Mouse (Mus musculus) intestine, embryonic 15.5 days (tissue): ENCODE measurements around the gene Rbm12b1. TPM values are rescaled to one million over a fixed set of nuclear protein-coding genes. Genes with fewer than 3 reads are reported as not detected.
A peak's percentile ranks its signal among the peaks of the same experiment; 100 is the strongest.
"Not testable (repeated sequence)": the region's sequence is repeated elsewhere in the genome, so short reads cannot be mapped to it uniquely, and the experiment has no call there.

Experiments used
- ATAC-seq: fragments of 200-750 bp; cut with Nextera tagmentation; 2 replicates; pipeline ENCODE4 v1.8.0; 2017; ENCODE audit warnings: moderate TSS enrichment, moderate library complexity
- H3K27ac ChIP-seq: fragments of 300-500 bp; sonication (generic); 2 replicates; pipeline ENCODE4 v1.5.1; 2015; ENCODE audit warnings: mild to moderate bottlenecking, inconsistent platforms
- H3K27me3 ChIP-seq: fragments of 300-500 bp; sonication (generic); replicated peaks from 2 replicates; pipeline ENCODE4 v1.6.1; 2015; ENCODE audit warnings: inconsistent platforms
- H3K36me3 ChIP-seq: fragments of 300-500 bp; sonication (generic); 2 replicates; pipeline ENCODE4 v1.6.1; 2015; ENCODE audit warnings: inconsistent platforms
- H3K4me1 ChIP-seq: fragments of 300-500 bp; sonication (generic); replicated peaks from 2 replicates; pipeline ENCODE4 v1.6.1; 2015; ENCODE audit warnings: inconsistent platforms
- H3K4me2 ChIP-seq: fragments of 300-500 bp; sonication (generic); replicated peaks from 2 replicates; pipeline ENCODE4 v1.6.1; 2015; ENCODE audit warnings: mild to moderate bottlenecking, inconsistent platforms
- H3K4me3 ChIP-seq: fragments of 300-500 bp; sonication (generic); replicated peaks from 2 replicates; pipeline ENCODE4 v1.5.1; 2015; ENCODE audit warnings: inconsistent platforms
- H3K9ac ChIP-seq: fragments of 300-500 bp; sonication (generic); 2 replicates; pipeline ENCODE4 v1.6.1; 2015; ENCODE audit warnings: inconsistent platforms
- H3K9me3 ChIP-seq: fragments of 300-500 bp; sonication (generic); 2 replicates; pipeline ENCODE4 v1.6.1; 2016; ENCODE audit warnings: inconsistent platforms
- WGBS: fragments of 180-500 bp; shearing (Covaris S2); methylation state at CpG from one replicate; pipeline ENCODE4 v1.1.7; 2015; 5-methylcytosine and 5-hydroxymethylcytosine counted together
- polyA plus RNA-seq: library from polyadenylated mRNA; unstranded; fragments of >200 nt; fragmentation: Nextera tagmentation; extraction: Ambion mirVana; gene quantifications from 2 replicates; pipeline ENCODE4 v1.2.1, GENCODE M21; 2015

The Rbm12b1 gene
- 4.3 and 4.4 TPM in 2 replicates for polyA plus RNA-seq

DNA sequence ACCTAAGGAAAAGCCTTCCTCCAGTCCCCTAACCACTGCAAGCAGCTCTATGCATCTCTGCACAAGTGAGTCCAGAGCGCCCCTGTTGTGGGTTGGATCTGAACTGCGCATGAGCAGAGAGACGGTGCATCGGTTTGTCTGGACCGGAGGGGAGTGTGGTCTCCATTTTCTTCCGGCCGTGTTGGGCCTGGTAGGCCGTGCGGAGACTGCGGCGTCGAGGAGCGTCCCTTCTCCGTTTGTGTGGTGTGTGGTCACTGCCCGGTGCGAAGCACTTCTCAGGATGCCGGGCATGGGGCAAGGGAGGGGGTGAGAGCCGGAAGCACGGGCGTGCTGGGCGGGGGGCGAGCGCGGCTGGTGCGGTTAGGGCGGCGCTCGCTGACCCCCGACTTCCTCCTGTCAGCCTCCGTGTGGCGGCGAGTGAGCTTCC is at the start of gene Rbm12b1:
Gene Rbm12b1 (plus strand): TSS at position 124 of the 427 bp plus-strand sequence.
- 3% methylated on average over 17 of the region's 32 CpGs for WGBS
- Histone ChIP-seq H3K4me3 (peak within 1 kb of the TSS; percentile 38), H3K4me2 (peak within 1 kb of the TSS; percentile 56), H3K9ac (peak within 1 kb of the TSS; percentile 8; the same call in 1 of the 2 replicates)
- not testable (repeated sequence) for H3K9me3 ChIP-seq, H3K27me3 ChIP-seq, H3K27ac ChIP-seq, H3K36me3 ChIP-seq, H3K4me1 ChIP-seq
- peak; percentile 99 for ATAC-seq

DNA sequence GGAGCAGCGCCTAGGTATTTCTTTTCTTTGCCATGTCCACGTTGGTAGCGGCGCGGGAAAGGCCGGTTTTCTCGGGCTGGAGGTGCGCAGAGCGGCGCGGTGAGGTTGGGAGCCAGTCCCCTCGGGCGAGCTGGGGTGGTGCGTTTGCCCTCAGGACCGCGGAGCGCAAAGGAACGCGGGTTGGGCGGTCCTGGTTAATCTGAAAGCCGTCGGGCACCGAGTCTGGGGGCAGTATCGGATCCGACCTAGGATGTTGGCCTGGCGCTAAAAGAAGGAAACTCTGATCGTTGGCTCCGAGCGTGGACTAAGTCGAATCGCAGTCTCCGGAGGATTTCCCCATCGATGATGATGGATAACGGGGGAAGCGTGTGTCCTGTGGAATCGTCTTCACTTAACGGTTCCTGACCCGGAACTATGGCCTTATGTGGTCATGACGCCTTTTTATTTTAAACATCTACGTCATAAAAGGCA is 563 bp downstream of the Rbm12b1 start:
- H3K27ac ChIP-seq, result not testable (repeated sequence)
- ATAC-seq, result peak; percentile 94

DNA sequence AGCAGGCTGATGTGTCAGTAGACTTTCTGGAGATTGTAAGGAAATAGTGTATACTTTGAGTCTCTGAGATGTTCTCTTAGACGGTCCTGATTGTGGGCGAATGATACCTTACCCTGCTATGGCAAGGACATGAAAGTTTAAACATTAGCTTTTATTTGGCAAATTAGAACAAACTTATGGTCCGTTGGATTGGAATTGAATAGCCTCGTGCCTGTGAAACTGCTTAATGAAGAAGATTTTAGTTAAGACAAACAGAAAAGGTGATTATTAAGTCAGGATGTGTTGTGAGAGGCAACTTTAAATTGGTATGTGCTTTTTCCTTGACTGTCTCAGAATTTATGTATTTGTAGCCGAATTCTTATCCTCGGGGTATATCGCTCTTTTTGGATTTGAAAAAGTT is 1.5 kb downstream of the Rbm12b1 start:
- not testable (repeated sequence) for H3K4me1 ChIP-seq, H3K27ac ChIP-seq, H3K9me3 ChIP-seq, H3K4me2 ChIP-seq, H3K4me3 ChIP-seq, H3K9ac ChIP-seq, H3K27me3 ChIP-seq, ATAC-seq, H3K36me3 ChIP-seq
- WGBS, result 88% methylated on average over 7 of the region's 7 CpGs

More for the DNA sequence above, 563 bp downstream of the Rbm12b1 start:
- not testable (repeated sequence) for H3K36me3 ChIP-seq, H3K9ac ChIP-seq, H3K9me3 ChIP-seq, H3K27me3 ChIP-seq, H3K4me1 ChIP-seq
- Histone ChIP-seq H3K4me2 (peak overlapping the region; percentile 47), H3K4me3 (peak overlapping the region; percentile 38)
- 8% methylated on average over 26 of the region's 40 CpGs for WGBS

DNA sequence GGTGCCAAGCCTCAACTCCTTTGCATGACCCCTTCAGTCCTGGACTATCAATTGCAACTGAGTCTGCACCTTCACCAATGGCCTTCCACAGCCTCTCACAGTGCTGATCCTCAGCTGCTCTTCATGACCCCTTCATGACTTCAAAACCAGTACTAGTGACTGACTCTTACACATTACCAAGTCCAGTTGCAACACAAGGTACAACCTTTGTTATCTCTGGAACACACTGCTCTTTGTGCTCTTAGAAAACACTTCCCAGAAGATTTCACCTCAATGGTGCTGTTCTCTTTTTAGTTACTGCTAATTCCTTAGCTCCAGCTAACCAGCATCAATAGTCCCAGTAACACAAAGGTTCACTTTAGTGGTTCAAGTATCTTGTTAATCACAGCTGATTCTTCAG is 7.6 kb downstream of the Rbm12b1 start:
- H3K36me3 ChIP-seq, result peaks cover 5% of the 10 kb centered on the region; the same call in 1 of the 2 replicates
- H3K27ac ChIP-seq, result no peak overlapping the region
- H3K9ac ChIP-seq, result no peak overlapping the region
- no peaks in the 10 kb centered on the region for H3K9me3 ChIP-seq
- no peaks in the 10 kb centered on the region for H3K27me3 ChIP-seq
- H3K4me3 ChIP-seq, result no peak overlapping the region
- no peak overlapping the region for H3K4me2 ChIP-seq
- H3K4me1 ChIP-seq, result no peaks in the 10 kb centered on the region
- no peak for ATAC-seq

DNA sequence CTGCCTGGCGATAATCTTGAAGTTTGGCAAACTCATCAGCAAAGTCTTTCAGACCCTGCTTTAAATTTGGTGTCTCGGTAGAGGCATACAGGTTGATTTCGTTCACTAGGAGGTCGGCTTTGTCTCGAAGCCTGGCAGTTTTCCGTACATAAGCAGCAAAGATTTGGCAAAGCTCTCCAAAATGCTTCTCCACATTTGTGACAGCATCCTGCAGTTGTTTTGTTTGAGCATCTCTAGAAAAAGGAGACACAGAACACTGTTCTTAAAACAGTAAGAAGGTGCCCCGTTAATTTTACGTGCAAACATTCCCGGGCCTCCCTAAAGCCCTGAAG is 30.9 kb downstream of the Rbm12b1 start:
- no peaks in the 10 kb centered on the region for H3K27me3 ChIP-seq
- peak overlapping the region; percentile 69 for H3K4me2 ChIP-seq
- H3K27ac ChIP-seq, result peak overlapping the region; percentile 72; the same call in 1 of the 2 replicates
- no peaks in the 10 kb centered on the region for H3K9me3 ChIP-seq
- whole genome bisulfite sequencing, result 16% methylated on average over 9 of the region's 9 CpGs
- no peak for ATAC-seq
- peak overlapping the region; percentile 68 for H3K4me3 ChIP-seq
- H3K4me1 ChIP-seq, result peaks cover 6% of the 10 kb centered on the region; the same call in 1 of the 2 replicates
- H3K9ac ChIP-seq, result peak overlapping the region; percentile 91
- 0 out of 2 replicates have a peak, but pooled peaks cover 3% of the 10 kb centered on the region for H3K36me3 ChIP-seq

DNA sequence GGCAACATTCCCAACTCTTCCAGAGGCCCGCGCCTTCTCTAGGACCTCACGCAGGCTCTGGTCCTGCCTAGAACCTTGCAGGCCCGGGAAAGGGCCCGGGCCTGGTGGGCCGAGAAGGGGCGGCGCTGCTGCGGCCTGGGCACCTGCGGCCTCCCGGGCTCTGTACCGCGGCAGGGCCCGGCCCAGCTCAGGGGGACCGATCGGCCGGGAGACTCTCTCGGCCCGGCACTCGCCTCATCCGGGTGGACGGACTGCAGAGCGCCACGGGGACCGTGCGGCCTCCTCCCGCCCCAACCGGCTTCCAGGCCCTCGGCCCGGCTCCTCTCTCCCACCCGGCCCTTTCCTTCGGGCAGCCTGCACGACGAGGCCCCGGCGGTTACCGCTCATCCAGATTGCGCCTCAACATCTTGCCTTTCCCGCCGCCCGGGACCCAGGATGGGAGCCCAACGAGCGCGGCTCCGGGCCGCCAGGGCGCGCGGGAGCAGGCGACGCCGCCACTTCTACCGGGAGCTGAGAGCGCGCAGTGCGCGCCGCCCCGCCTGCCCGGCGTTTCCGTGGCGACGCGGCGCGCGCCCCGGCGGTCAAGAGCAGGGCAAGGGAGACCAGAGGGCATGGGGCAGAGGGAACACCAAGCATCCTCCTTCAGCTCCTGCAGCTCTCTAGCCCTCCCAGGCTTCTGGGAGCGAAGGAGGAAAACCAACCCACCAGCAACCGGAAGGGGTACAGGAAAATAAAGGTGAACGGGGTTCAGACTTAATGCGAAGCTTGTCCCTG is 31.4 kb downstream of the Rbm12b1 start, which contains the start of gene Fam92a:
Gene Fam92a (minus strand): TSS at position 698 of the 774 bp plus-strand sequence.
- Histone ChIP-seq H3K36me3 (0 out of 2 replicates have a peak, but pooled peaks cover 3% of the 10 kb centered on the region), H3K4me2 (peak within 1 kb of the TSS; percentile 69), H3K9me3 (no peaks in the 10 kb centered on the region), H3K9ac (peak within 1 kb of the TSS; percentile 91), H3K4me3 (peak within 1 kb of the TSS; percentile 68), H3K4me1 (peaks cover 6% of the 10 kb centered on the region; the same call in 1 of the 2 replicates), H3K27ac (peak within 1 kb of the TSS; percentile 72), H3K27me3 (no peaks in the 10 kb centered on the region)
- ATAC-seq, result peak; percentile 96
- WGBS, result under 1% methylated on average over 73 of the region's 74 CpGs

DNA sequence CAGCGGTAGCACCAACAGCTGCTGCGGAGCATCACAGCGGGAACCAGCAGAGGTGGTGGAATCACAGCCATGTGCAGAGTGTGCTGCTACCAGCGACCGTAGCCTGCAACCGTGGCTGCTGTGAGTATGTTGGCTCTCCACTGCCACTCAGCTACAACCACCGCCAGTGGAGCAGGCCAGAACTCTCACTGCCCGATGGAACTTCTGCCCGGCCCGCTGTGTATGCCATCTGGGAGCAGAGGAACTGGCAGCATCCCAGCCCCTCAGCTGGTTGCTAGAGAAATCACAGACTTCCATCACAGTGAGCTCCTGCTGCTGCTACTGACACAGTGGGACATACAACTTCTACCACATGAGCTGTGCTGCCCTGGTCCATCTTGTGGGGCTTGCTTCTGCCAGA is 38.9 kb downstream of the Rbm12b1 start:
- Histone ChIP-seq H3K4me3 (no peak overlapping the region), H3K27ac (no peak overlapping the region), H3K36me3 (no peaks in the 10 kb centered on the region), H3K9me3 (no peaks in the 10 kb centered on the region), H3K9ac (no peak overlapping the region), H3K4me2 (no peak overlapping the region), H3K4me1 (no peaks in the 10 kb centered on the region), H3K27me3 (no peaks in the 10 kb centered on the region)
- ATAC-seq, result no peak
- 86% methylated on average over 10 of the region's 10 CpGs for WGBS

Other genes with a start within 250 kb of the Rbm12b1 start
- gene Gm10604, start 159.0 kb upstream of the Rbm12b1 start, polyA plus RNA-seq, result 0.11 and 0.21 TPM in 2 replicates
- gene Rbm12b2, start 50.8 kb upstream of the Rbm12b1 start, polyA plus RNA-seq, result 8.9 and 11.7 TPM in 2 replicates
- 53.2 and 71.1 TPM in 2 replicates for gene Fam92a, start 31.8 kb downstream of the Rbm12b1 start, polyA plus RNA-seq